Mouse (Mus musculus): ENCODE data around the gene Olfr382. TPM values are rescaled to one million over a fixed set of nuclear protein-coding genes. Genes with fewer than 3 reads are reported as not detected.
"Not testable (repeated sequence)": the region's sequence is repeated elsewhere in the genome, so short reads cannot be mapped to it uniquely, and the experiment has no call there.

Olfr382 gene
- not detected in 2 replicates for polyA plus RNA-seq (2014; fragmentation: Nextera tagmentation; extraction: Ambion mirVana)

- ATAC-seq (replicated peaks; ENCODE audit: low FRiP score) (no peak), DNase-seq (ENCODE audit: low spot score) (no peak)
- Histone ChIP-seq H3K9me3 (ENCODE audit: control insufficient read depth, low read length) (peaks cover 2% of the 10 kb centered on the region; the same call in 1 of the 2 replicates), H3K4me2 (ENCODE audit: low read depth, low read length, severe bottlenecking) (no peak within 1 kb of the TSS), H3K36me3 (ENCODE audit: control insufficient read depth, insufficient read depth, low read length) (no peaks in the 10 kb centered on the region), H3K27ac (ENCODE audit: low read depth, low read length) (no peak within 1 kb of the TSS), H3K27me3 (ENCODE audit: control insufficient read depth, insufficient read depth, low read length) (no peaks in the 10 kb centered on the region), H3K9ac (ENCODE audit: low read length) (no peak within 1 kb of the TSS), H3K4me1 (replicated peaks; ENCODE audit: control insufficient read depth, insufficient read depth, low read length) (no peaks in the 10 kb centered on the region), H3K4me3 (ENCODE audit: low read depth, low read length) (no peak within 1 kb of the TSS)
Measured at GRCm38 (mm10) chr11:73517097-73517496, at the start of gene Olfr382. TSS of gene Olfr382 (minus strand) at chr11:73517197.

DNA sequence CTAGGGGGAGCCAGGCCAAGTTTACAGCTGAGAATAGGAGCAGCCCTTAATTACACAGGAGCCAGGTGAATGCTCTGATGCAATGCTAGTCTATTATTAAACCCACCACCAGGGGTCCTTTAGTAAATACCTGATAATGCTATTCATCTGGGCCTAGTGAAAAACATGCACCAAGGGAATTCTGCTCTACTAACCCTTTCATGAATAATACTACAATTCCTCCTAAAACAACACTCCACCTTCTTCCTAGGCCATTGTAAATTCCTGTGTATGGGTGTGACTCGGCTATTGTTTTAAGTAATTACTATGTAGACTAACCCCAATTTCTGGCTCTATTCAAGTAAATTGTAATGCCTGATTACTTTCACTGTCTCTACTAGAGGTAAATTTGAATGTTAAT lies 12.0 kb upstream of the Olfr382 start:
- WGBS: 89% methylated on average over 1 of the region's 1 CpGs
- DNase-seq (ENCODE audit: low spot score); H3K4me2 ChIP-seq (ENCODE audit: low read depth, low read length, severe bottlenecking); H3K27ac ChIP-seq (ENCODE audit: low read depth, low read length); H3K9me3 ChIP-seq (ENCODE audit: control insufficient read depth, low read length); H3K27me3 ChIP-seq (ENCODE audit: control insufficient read depth, insufficient read depth, low read length); H3K36me3 ChIP-seq (ENCODE audit: control insufficient read depth, insufficient read depth, low read length); ATAC-seq (replicated peaks; ENCODE audit: low FRiP score); H3K4me3 ChIP-seq (ENCODE audit: low read depth, low read length); H3K9ac ChIP-seq (ENCODE audit: low read length); H3K4me1 ChIP-seq (replicated peaks; ENCODE audit: control insufficient read depth, insufficient read depth, low read length): not testable (repeated sequence)

DNA sequence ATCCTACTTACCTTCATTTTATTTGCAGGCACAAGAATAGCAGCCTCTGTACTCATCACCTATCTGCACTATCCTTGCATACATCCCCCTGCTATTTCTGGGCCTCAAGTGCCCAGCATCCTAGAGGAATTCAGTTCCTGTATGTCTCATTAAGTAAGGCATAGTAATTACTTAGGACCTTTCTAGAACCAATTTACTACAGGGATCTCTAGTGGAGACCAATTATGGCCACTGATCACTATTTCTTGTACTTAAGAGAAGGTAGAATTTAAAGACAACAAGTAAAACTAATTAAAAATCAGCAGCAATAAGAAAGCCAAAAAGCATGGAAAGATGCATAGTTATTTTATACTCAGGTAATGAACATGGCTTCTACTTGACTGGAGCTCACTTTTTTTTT lies 25.5 kb downstream of the Olfr382 start, which contains the start of gene Olfr381:
Gene Olfr381 (minus strand): TSS at position 101 of the 400 bp plus-strand sequence.
- no peak for DNase-seq (ENCODE audit: low spot score)
- Histone ChIP-seq H3K9me3 (ENCODE audit: control insufficient read depth, low read length) (no peaks in the 10 kb centered on the region), H3K27me3 (ENCODE audit: control insufficient read depth, insufficient read depth, low read length) (no peaks in the 10 kb centered on the region), H3K9ac (ENCODE audit: low read length) (no peak within 1 kb of the TSS), H3K4me2 (ENCODE audit: low read depth, low read length, severe bottlenecking) (no peak within 1 kb of the TSS), H3K4me1 (replicated peaks; ENCODE audit: control insufficient read depth, insufficient read depth, low read length) (no peaks in the 10 kb centered on the region), H3K4me3 (ENCODE audit: low read depth, low read length) (no peak within 1 kb of the TSS), H3K36me3 (ENCODE audit: control insufficient read depth, insufficient read depth, low read length) (no peaks in the 10 kb centered on the region), H3K27ac (ENCODE audit: low read depth, low read length) (no peak within 1 kb of the TSS)
- no peak for ATAC-seq (replicated peaks; ENCODE audit: low FRiP score)

Other genes starting within 250 kb of the Olfr382 start
- gene Trpv3, start 249.8 kb downstream of the Olfr382 start, polyA plus RNA-seq (2014; fragmentation: Nextera tagmentation; extraction: Ambion mirVana): not detected in 2 replicates
- gene Aspa, start 187.6 kb downstream of the Olfr382 start, polyA plus RNA-seq (2014; fragmentation: Nextera tagmentation; extraction: Ambion mirVana): 0.12 TPM in 1 of 2 replicates, not detected in the other
- not detected in 2 replicates for gene Gm49340, start 187.5 kb downstream of the Olfr382 start, polyA plus RNA-seq (2014; fragmentation: Nextera tagmentation; extraction: Ambion mirVana)
- not detected in 2 replicates for gene Spata22, start 187.5 kb downstream of the Olfr382 start, polyA plus RNA-seq (2014; fragmentation: Nextera tagmentation; extraction: Ambion mirVana)
- gene Olfr20, start 166.4 kb downstream of the Olfr382 start, polyA plus RNA-seq (2014; fragmentation: Nextera tagmentation; extraction: Ambion mirVana): not detected in 2 replicates
- gene Olfr376, start 146.0 kb downstream of the Olfr382 start, polyA plus RNA-seq (2014; fragmentation: Nextera tagmentation; extraction: Ambion mirVana): not detected in 2 replicates
- gene Olfr1, start 117.6 kb downstream of the Olfr382 start, polyA plus RNA-seq (2014; fragmentation: Nextera tagmentation; extraction: Ambion mirVana): not detected in 2 replicates
- gene Olfr378, start 88.7 kb downstream of the Olfr382 start, polyA plus RNA-seq (2014; fragmentation: Nextera tagmentation; extraction: Ambion mirVana): not detected in 2 replicates
- not detected in 2 replicates for gene Olfr380, start 59.7 kb downstream of the Olfr382 start, polyA plus RNA-seq (2014; fragmentation: Nextera tagmentation; extraction: Ambion mirVana)
- not detected in 2 replicates for gene Olfr381, start 25.6 kb downstream of the Olfr382 start, polyA plus RNA-seq (2014; fragmentation: Nextera tagmentation; extraction: Ambion mirVana)
- gene Olfr385, start 75.8 kb upstream of the Olfr382 start, polyA plus RNA-seq (2014; fragmentation: Nextera tagmentation; extraction: Ambion mirVana): not detected in 2 replicates
- not detected in 2 replicates for gene Olfr384, start 81.4 kb upstream of the Olfr382 start, polyA plus RNA-seq (2014; fragmentation: Nextera tagmentation; extraction: Ambion mirVana)
- gene Zfp735, start 171.6 kb upstream of the Olfr382 start, polyA plus RNA-seq (2014; fragmentation: Nextera tagmentation; extraction: Ambion mirVana): not detected in 2 replicates

All from forebrain, embryonic 11.5 days (tissue).